Mouse (Mus musculus) forebrain, embryonic 13.5 days (tissue): ENCODE measurements at regions not wholly inside any gene's neighbourhood (a gene's known extent, or its start where the extent isn't known, plus 50 kb on each side); places are given as distances from the start of the nearest gene placed in this dataset.
A peak's percentile ranks its signal among the peaks of the same experiment; 100 is the strongest.
"Not testable (repeated sequence)": the region's sequence is repeated elsewhere in the genome, so short reads cannot be mapped to it uniquely, and the experiment has no call there.

Experiments used
- ATAC-seq: fragments of 200-750 bp; cut with Nextera tagmentation; 2 replicates; pipeline ENCODE4 v1.8.0; 2017
- H3K27ac ChIP-seq: fragments of 300-500 bp; sonication (generic); 2 replicates; pipeline ENCODE4 v1.5.1; 2015; ENCODE audit warnings: inconsistent platforms, mild to moderate bottlenecking, moderate library complexity
- H3K27me3 ChIP-seq: fragments of 300-500 bp; sonication (generic); 2 replicates; pipeline ENCODE4 v1.6.1; 2015; ENCODE audit warnings: mild to moderate bottlenecking, inconsistent platforms
- H3K36me3 ChIP-seq: fragments of 300-500 bp; sonication (generic); 2 replicates; pipeline ENCODE4 v1.6.1; 2015; ENCODE audit warnings: mild to moderate bottlenecking, inconsistent platforms; ENCODE audit not compliant: poor library complexity, severe bottlenecking
- H3K4me1 ChIP-seq: fragments of 300-500 bp; sonication (generic); 2 replicates; pipeline ENCODE4 v1.6.1; 2015; ENCODE audit warnings: inconsistent platforms
- H3K4me2 ChIP-seq: fragments of 300-500 bp; sonication (generic); 2 replicates; pipeline ENCODE4 v1.6.1; 2015; ENCODE audit warnings: inconsistent platforms, mild to moderate bottlenecking, moderate library complexity
- H3K4me3 ChIP-seq: fragments of 300-500 bp; sonication (generic); 2 replicates; pipeline ENCODE4 v1.5.1; 2015; ENCODE audit warnings: mild to moderate bottlenecking, inconsistent platforms
- H3K9ac ChIP-seq: fragments of 300-500 bp; sonication (generic); 2 replicates; pipeline ENCODE4 v1.6.1; 2015; ENCODE audit warnings: mild to moderate bottlenecking, inconsistent platforms
- H3K9me3 ChIP-seq: fragments of 300-500 bp; sonication (generic); replicated peaks from 2 replicates; pipeline ENCODE4 v1.6.1; 2016; ENCODE audit warnings: inconsistent platforms
- WGBS: fragments of 180-500 bp; shearing (Covaris S2); methylation state at CpG from one replicate; pipeline ENCODE4 v1.1.7; 2015; 5-methylcytosine and 5-hydroxymethylcytosine counted together

DNA sequence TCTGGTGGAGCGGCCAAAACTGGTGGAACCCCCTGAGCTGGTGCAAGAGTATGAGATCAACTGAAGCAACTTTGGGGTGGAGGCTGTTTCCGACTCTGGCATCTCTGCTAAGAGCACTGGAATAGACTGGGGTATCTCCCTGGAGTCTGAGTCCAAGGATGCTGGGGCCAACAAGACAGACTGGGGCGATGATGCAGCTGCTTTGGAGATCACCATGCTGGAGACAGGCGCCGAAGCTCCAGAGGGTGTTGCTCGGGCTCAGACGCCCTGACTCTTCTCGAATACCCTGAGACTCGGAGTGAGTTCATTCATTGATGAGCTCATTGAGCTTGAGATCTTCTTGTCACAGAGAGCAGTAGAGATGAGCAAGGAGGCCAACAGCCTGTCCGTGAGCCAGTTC, 194.6 kb upstream of the Hsf2 start:
- no peak; the same call in 1 of the 2 replicates for ATAC-seq
- Histone ChIP-seq H3K27ac (no peak overlapping the region), H3K4me3 (no peak overlapping the region), H3K27me3 (no peaks in the 10 kb centered on the region), H3K9ac (no peak overlapping the region), H3K9me3 (no peaks in the 10 kb centered on the region), H3K36me3 (no peaks in the 10 kb centered on the region), H3K4me2 (no peak overlapping the region), H3K4me1 (no peaks in the 10 kb centered on the region)
- WGBS, result 92% methylated on average over 10 of the region's 10 CpGs

DNA sequence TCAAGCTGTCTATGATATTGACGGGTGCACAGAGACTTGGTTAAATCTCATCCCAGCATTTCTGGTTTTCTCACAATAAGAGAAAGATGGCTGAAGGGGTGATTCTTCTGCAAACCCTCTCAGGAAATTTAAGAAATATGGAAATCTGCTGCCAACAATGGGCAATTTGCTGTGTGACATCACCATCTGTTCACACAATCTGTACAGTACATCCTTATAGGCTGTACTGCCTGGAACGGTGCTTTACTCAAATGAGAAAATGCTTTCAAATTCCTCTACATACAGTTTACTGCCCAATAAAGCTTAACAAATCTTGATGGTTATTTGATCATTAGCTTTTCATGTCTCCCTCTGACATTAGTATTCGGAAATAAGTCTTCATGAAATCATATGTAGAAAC, 172.4 kb upstream of the Hsf2 start:
- Histone ChIP-seq H3K4me2 (no peak overlapping the region), H3K27me3 (no peaks in the 10 kb centered on the region), H3K9me3 (no peaks in the 10 kb centered on the region), H3K36me3 (no peaks in the 10 kb centered on the region), H3K27ac (no peak overlapping the region), H3K4me3 (no peak overlapping the region), H3K9ac (no peak overlapping the region), H3K4me1 (no peaks in the 10 kb centered on the region)
- 81% methylated on average over 3 of the region's 3 CpGs for WGBS
- ATAC-seq, result 0 out of 2 replicates have a peak, but pooled peaks have one; percentile 74

DNA sequence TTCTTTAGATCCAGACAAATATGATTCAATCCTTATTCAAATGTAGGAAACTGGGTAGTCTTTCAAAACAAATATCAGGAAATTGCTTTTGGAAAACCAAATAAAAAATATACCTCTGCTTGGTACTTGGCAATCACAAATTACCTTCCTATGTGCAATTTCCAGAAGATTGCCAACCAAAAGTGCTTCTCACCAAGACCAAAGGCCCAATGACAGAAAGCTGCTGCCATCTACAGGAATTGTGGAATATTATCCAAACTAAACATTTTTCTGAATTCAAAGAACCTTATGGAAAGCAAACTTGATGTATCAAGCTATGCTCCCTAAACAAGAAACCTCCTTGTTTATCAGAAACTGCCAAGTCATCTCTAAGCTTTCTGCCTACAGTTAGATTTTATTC, 169.1 kb upstream of the Hsf2 start:
- Histone ChIP-seq H3K9ac (no peak overlapping the region), H3K9me3 (no peaks in the 10 kb centered on the region), H3K4me3 (no peak overlapping the region), H3K27ac (no peak overlapping the region), H3K27me3 (no peaks in the 10 kb centered on the region), H3K4me1 (no peaks in the 10 kb centered on the region), H3K4me2 (no peak overlapping the region), H3K36me3 (no peaks in the 10 kb centered on the region)
- ATAC-seq, result no peak

DNA sequence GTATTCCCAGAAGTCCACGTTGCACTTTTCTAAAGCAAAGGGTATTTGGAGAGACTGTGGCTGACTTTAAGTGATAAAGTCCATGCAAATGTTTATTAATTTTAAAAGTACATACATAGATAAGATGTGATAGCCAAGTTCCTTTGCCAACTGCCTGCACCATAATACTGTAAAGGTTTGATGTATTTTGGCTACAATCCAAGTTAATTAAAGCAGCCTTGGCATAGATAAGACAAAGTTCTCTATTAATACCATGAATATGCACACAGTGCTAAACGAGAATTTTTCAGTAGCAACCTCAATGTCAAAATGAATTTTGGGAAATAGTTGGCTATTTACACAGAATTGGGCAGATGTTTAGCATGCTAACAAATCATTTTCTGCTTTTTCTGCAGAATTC, 167.0 kb upstream of the Hsf2 start:
- Histone ChIP-seq H3K27me3 (no peaks in the 10 kb centered on the region), H3K36me3 (no peaks in the 10 kb centered on the region), H3K9me3 (no peaks in the 10 kb centered on the region), H3K4me2 (no peak overlapping the region), H3K4me1 (no peaks in the 10 kb centered on the region), H3K9ac (no peak overlapping the region), H3K4me3 (no peak overlapping the region), H3K27ac (no peak overlapping the region)
- WGBS, result 47% methylated on average over 2 of the region's 2 CpGs
- ATAC-seq, result no peak; the same call in 1 of the 2 replicates

DNA sequence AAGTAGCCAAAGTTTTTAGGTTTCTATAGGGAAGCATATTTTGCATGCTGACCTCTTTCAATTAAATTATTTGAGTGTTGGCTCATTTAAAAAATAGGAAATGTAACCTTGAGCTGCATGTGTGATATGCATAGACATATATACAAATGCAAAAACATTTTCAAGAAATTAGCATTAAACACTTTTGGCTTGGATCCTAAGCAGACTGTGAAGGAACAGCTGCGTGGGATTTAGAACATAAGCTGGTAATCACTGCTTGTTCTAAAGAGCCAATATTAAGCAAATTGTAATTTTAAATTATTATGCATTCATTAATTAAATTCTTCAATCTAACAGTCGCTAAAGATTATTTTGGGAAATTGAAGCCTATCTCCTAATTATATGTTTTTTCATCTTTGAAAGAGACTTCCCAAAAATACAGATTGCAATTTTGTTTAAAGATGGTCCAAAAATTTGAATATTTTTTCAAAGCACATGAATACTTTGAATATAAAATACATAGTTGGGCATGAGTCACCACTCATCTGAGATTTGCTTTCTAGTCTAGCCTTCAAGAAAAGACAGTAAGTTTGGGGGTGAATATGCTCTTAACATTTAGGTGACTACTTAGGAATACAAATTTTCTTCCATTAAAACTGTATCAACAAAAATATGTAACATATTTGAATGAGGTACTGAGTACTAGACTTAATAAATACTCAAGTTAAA, 163.3 kb upstream of the Hsf2 start:
- 60% methylated on average over 2 of the region's 2 CpGs for WGBS
- no peak overlapping the region for H3K4me2 ChIP-seq
- H3K9me3 ChIP-seq, result no peaks in the 10 kb centered on the region
- no peak overlapping the region for H3K9ac ChIP-seq
- no peak overlapping the region for H3K27ac ChIP-seq
- H3K27me3 ChIP-seq, result no peaks in the 10 kb centered on the region
- H3K4me1 ChIP-seq, result no peaks in the 10 kb centered on the region
- ATAC-seq, result peak; percentile 78
- no peaks in the 10 kb centered on the region for H3K36me3 ChIP-seq
- H3K4me3 ChIP-seq, result no peak overlapping the region

DNA sequence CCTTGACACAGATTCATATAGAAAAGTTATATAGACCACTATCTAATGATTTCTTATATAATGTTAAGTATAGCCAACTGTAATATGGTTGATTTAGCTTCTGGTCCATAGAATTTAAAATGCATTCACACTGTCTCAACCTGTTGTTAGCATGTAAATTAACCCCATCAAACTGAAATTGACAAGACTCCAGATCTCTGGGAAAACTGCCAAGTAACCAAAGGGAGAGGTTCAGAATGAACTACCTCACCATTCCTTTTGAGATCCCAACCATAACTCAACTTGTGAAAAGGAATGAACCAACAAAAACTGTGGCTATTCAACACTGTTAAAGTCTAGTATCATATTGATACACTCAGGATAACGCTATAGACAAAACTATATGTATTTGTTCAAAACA, 162.0 kb upstream of the Hsf2 start:
- H3K4me2 ChIP-seq, result no peak overlapping the region
- H3K27ac ChIP-seq, result no peak overlapping the region
- 67% methylated on average over 1 of the region's 1 CpGs for WGBS
- no peaks in the 10 kb centered on the region for H3K27me3 ChIP-seq
- no peaks in the 10 kb centered on the region for H3K9me3 ChIP-seq
- H3K36me3 ChIP-seq, result no peaks in the 10 kb centered on the region
- no peak overlapping the region for H3K9ac ChIP-seq
- no peak overlapping the region for H3K4me3 ChIP-seq
- no peak for ATAC-seq
- H3K4me1 ChIP-seq, result no peaks in the 10 kb centered on the region

DNA sequence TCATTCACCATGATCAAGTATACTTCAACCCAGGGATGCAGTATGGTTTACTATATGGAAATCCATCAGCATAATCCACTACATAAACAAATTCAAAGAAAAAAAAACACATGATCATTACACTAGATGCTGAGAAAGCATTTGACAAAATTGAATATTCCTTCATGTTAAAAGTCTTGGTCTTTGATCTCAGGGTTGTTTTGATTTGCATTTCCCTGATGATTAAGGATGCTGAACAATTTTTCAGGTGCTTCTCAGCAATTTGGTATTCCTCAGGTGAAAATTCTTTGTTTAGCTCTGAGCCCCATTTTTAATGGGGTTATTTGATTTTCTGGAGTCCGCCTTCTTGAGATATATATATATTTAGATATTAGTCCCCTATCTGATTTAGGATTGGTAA, 123.4 kb upstream of the Hsf2 start:
- not testable (repeated sequence) for H3K9ac ChIP-seq, ATAC-seq, H3K4me1 ChIP-seq, H3K4me3 ChIP-seq, H3K36me3 ChIP-seq, H3K27ac ChIP-seq, H3K27me3 ChIP-seq, H3K9me3 ChIP-seq, H3K4me2 ChIP-seq
- WGBS, result 93% methylated on average over 1 of the region's 1 CpGs
